Mouse (Mus musculus): ENCODE measurements around the gene Sprr2a3.
"Not testable (repeated sequence)": the region's sequence is repeated elsewhere in the genome, so short reads cannot be mapped to it uniquely, and the experiment has no call there.

GRCm38 (mm10) chr3:92250450-92250849, 34.8 kb upstream of the Sprr2a3 start:
- TF ChIP-seq POLR2A (IDR thresholded peaks at IDR 0.05; ENCODE audit: control insufficient read depth, extremely low read depth, insufficient read depth, low read length, poor library complexity); CTCF (IDR thresholded peaks at IDR 0.05; ENCODE audit: borderline replicate concordance, control insufficient read depth, extremely low read depth, insufficient read depth, low read length, poor library complexity): not testable (repeated sequence)
